Mouse (Mus musculus): ENCODE measurements around the gene Fabp1.

Fabp1 gene

GRCm38 (mm10) chr6:71199612-71200011 lies at the start of gene Fabp1:
Gene Fabp1, plus strand, starts transcription at chr6:71199827.
- no peak for DNase-seq (ENCODE audit: low spot score)

- no peak for DNase-seq (ENCODE audit: low spot score)
Observed at GRCm38 (mm10) chr6:71151098-71151497, 48.5 kb upstream of the Fabp1 start.

GRCm38 (mm10) chr6:71153486-71153885 lies 46.1 kb upstream of the Fabp1 start:
- no peak for DNase-seq (ENCODE audit: low spot score)

- no peak for DNase-seq (ENCODE audit: low spot score)
Observed at GRCm38 (mm10) chr6:71154861-71155260, 44.8 kb upstream of the Fabp1 start.

GRCm38 (mm10) chr6:71156674-71157326 lies 42.8 kb upstream of the Fabp1 start:
- DNase-seq (ENCODE audit: low spot score) = no peak

- DNase-seq (ENCODE audit: low spot score) = no peak
Observed at GRCm38 (mm10) chr6:71161290-71161689, 38.3 kb upstream of the Fabp1 start.

- DNase-seq (ENCODE audit: low spot score) = no peak
Observed at GRCm38 (mm10) chr6:71162269-71162668, 37.4 kb upstream of the Fabp1 start.

- DNase-seq (ENCODE audit: low spot score) = no peak
Observed at GRCm38 (mm10) chr6:71164394-71164793, 35.2 kb upstream of the Fabp1 start.

GRCm38 (mm10) chr6:71166551-71167169 lies 33.0 kb upstream of the Fabp1 start:
- no peak for DNase-seq (ENCODE audit: low spot score)

GRCm38 (mm10) chr6:71172812-71173580 lies 26.6 kb upstream of the Fabp1 start:
- no peak for DNase-seq (ENCODE audit: low spot score)

GRCm38 (mm10) chr6:71180596-71180995 lies 19.0 kb upstream of the Fabp1 start:
- no peak for DNase-seq (ENCODE audit: low spot score)

GRCm38 (mm10) chr6:71184941-71185604 lies 14.6 kb upstream of the Fabp1 start:
- DNase-seq (ENCODE audit: low spot score) = no peak

- no peak for DNase-seq (ENCODE audit: low spot score)
Observed at GRCm38 (mm10) chr6:71189578-71189977, 10.0 kb upstream of the Fabp1 start.

- DNase-seq (ENCODE audit: low spot score) = no peak
Observed at GRCm38 (mm10) chr6:71190501-71190900, 9.1 kb upstream of the Fabp1 start.

GRCm38 (mm10) chr6:71193151-71193740 lies 6.4 kb upstream of the Fabp1 start:
- DNase-seq (ENCODE audit: low spot score) = no peak

- no peak for DNase-seq (ENCODE audit: low spot score)
Observed at GRCm38 (mm10) chr6:71196107-71196506, 3.5 kb upstream of the Fabp1 start.

GRCm38 (mm10) chr6:71197636-71198535 lies 1.7 kb upstream of the Fabp1 start:
- no peak for DNase-seq (ENCODE audit: low spot score)

GRCm38 (mm10) chr6:71201925-71202324 lies 2.3 kb downstream of the Fabp1 start:
- DNase-seq (ENCODE audit: low spot score) = no peak

GRCm38 (mm10) chr6:71203674-71204073 lies 4.0 kb downstream of the Fabp1 start:
- DNase-seq (ENCODE audit: low spot score) = no peak

GRCm38 (mm10) chr6:71204166-71204565 lies 4.5 kb downstream of the Fabp1 start:
- no peak for DNase-seq (ENCODE audit: low spot score)

- no peak for DNase-seq (ENCODE audit: low spot score)
Observed at GRCm38 (mm10) chr6:71208691-71209090, 9.1 kb downstream of the Fabp1 start.
